Mouse (Mus musculus): ENCODE results near the gene Kctd21. TPM values are rescaled to one million over a fixed set of nuclear protein-coding genes. Genes with fewer than 3 reads are reported as not detected.

Kctd21 gene
- polyA plus RNA-seq, 1 experiment from 2014 or later = 6.4 TPM

- H3K27me3 ChIP-seq (replicated peaks) = no peaks in the 10 kb centered on the region
- no peak overlapping the region for H3K4me3 ChIP-seq (replicated peaks)
- H3K27ac ChIP-seq (replicated peaks) = no peak overlapping the region
- H3K4me1 ChIP-seq = no peaks in the 10 kb centered on the region
- WGBS = 93% methylated on average over 2 of the region's 2 CpGs
- no peaks in the 10 kb centered on the region for H3K9me3 ChIP-seq (replicated peaks)
- no peak overlapping the region for H3K9ac ChIP-seq (replicated peaks)
- H3K4me2 ChIP-seq = no peak overlapping the region
- ATAC-seq (ENCODE audit: low FRiP score) = no peak
- H3K36me3 ChIP-seq = peaks cover 88% of the 10 kb centered on the region
Observed at GRCm38 (mm10) chr7:97306813-97307212, 25.3 kb upstream of the Kctd21 start.

- H3K27ac ChIP-seq (replicated peaks) = no peak overlapping the region
- H3K27me3 ChIP-seq (replicated peaks) = no peaks in the 10 kb centered on the region
- ATAC-seq (ENCODE audit: low FRiP score) = no peak
- H3K9me3 ChIP-seq (replicated peaks) = no peaks in the 10 kb centered on the region
- no peak overlapping the region for H3K4me3 ChIP-seq (replicated peaks)
- no peaks in the 10 kb centered on the region for H3K4me1 ChIP-seq
- H3K4me2 ChIP-seq = no peak overlapping the region
- peaks cover 88% of the 10 kb centered on the region for H3K36me3 ChIP-seq
- WGBS = 86% methylated on average over 1 of the region's 1 CpGs
- no peak overlapping the region for H3K9ac ChIP-seq (replicated peaks)
Observed at GRCm38 (mm10) chr7:97307546-97307945, 24.6 kb upstream of the Kctd21 start.

GRCm38 (mm10) chr7:97309461-97310340 is 22.4 kb upstream of the Kctd21 start:
- peaks cover 88% of the 10 kb centered on the region for H3K36me3 ChIP-seq
- 84% methylated on average over 4 of the region's 4 CpGs for WGBS
- no peak for ATAC-seq (ENCODE audit: low FRiP score)
- no peak overlapping the region for H3K9ac ChIP-seq (replicated peaks)
- no peaks in the 10 kb centered on the region for H3K4me1 ChIP-seq
- H3K27ac ChIP-seq (replicated peaks) = no peak overlapping the region
- no peak overlapping the region for H3K4me2 ChIP-seq
- no peaks in the 10 kb centered on the region for H3K9me3 ChIP-seq (replicated peaks)
- no peaks in the 10 kb centered on the region for H3K27me3 ChIP-seq (replicated peaks)
- no peak overlapping the region for H3K4me3 ChIP-seq (replicated peaks)

- no peak for ATAC-seq (ENCODE audit: low FRiP score)
- no peaks in the 10 kb centered on the region for H3K9me3 ChIP-seq (replicated peaks)
- H3K4me2 ChIP-seq = no peak overlapping the region
- H3K36me3 ChIP-seq = peaks cover 88% of the 10 kb centered on the region
- no peak overlapping the region for H3K9ac ChIP-seq (replicated peaks)
- no peaks in the 10 kb centered on the region for H3K4me1 ChIP-seq
- no peak overlapping the region for H3K27ac ChIP-seq (replicated peaks)
- 92% methylated on average over 3 of the region's 3 CpGs for WGBS
- H3K27me3 ChIP-seq (replicated peaks) = no peaks in the 10 kb centered on the region
- H3K4me3 ChIP-seq (replicated peaks) = no peak overlapping the region
Observed at GRCm38 (mm10) chr7:97310341-97310635, 21.8 kb upstream of the Kctd21 start.

- H3K36me3 ChIP-seq = peaks cover 84% of the 10 kb centered on the region
- ATAC-seq (ENCODE audit: low FRiP score) = no peak
- no peak overlapping the region for H3K4me3 ChIP-seq (replicated peaks)
- H3K4me1 ChIP-seq = no peaks in the 10 kb centered on the region
- no peak overlapping the region for H3K9ac ChIP-seq (replicated peaks)
- no peaks in the 10 kb centered on the region for H3K9me3 ChIP-seq (replicated peaks)
- H3K27me3 ChIP-seq (replicated peaks) = no peaks in the 10 kb centered on the region
- H3K4me2 ChIP-seq = no peak overlapping the region
- 95% methylated on average over 14 of the region's 14 CpGs for WGBS
- H3K27ac ChIP-seq (replicated peaks) = no peak overlapping the region
Observed at GRCm38 (mm10) chr7:97311620-97312019, 20.5 kb upstream of the Kctd21 start.

GRCm38 (mm10) chr7:97312196-97312595 is 19.9 kb upstream of the Kctd21 start:
- Histone ChIP-seq H3K27me3 (replicated peaks) (no peaks in the 10 kb centered on the region), H3K4me2 (no peak overlapping the region), H3K27ac (replicated peaks) (no peak overlapping the region), H3K9me3 (replicated peaks) (no peaks in the 10 kb centered on the region), H3K4me1 (no peaks in the 10 kb centered on the region), H3K4me3 (replicated peaks) (no peak overlapping the region), H3K9ac (replicated peaks) (no peak overlapping the region), H3K36me3 (peaks cover 79% of the 10 kb centered on the region)
- no peak for ATAC-seq (ENCODE audit: low FRiP score)
- 93% methylated on average over 17 of the region's 17 CpGs for WGBS

GRCm38 (mm10) chr7:97312856-97313255 is 19.3 kb upstream of the Kctd21 start:
- no peaks in the 10 kb centered on the region for H3K9me3 ChIP-seq (replicated peaks)
- no peaks in the 10 kb centered on the region for H3K27me3 ChIP-seq (replicated peaks)
- H3K4me2 ChIP-seq = no peak overlapping the region
- H3K4me3 ChIP-seq (replicated peaks) = no peak overlapping the region
- H3K9ac ChIP-seq (replicated peaks) = no peak overlapping the region
- no peaks in the 10 kb centered on the region for H3K4me1 ChIP-seq
- H3K27ac ChIP-seq (replicated peaks) = no peak overlapping the region
- ATAC-seq (ENCODE audit: low FRiP score) = no peak
- peaks cover 73% of the 10 kb centered on the region for H3K36me3 ChIP-seq
- 93% methylated on average over 6 of the region's 6 CpGs for WGBS

- WGBS = 83% methylated on average over 7 of the region's 7 CpGs
Observed at GRCm38 (mm10) chr7:97313364-97313995, 18.6 kb upstream of the Kctd21 start.

GRCm38 (mm10) chr7:97314646-97315045 is 17.5 kb upstream of the Kctd21 start:
- Histone ChIP-seq H3K36me3 (peaks cover 65% of the 10 kb centered on the region), H3K9me3 (replicated peaks) (no peaks in the 10 kb centered on the region), H3K4me2 (no peak overlapping the region), H3K27ac (replicated peaks) (no peak overlapping the region), H3K4me3 (replicated peaks) (no peak overlapping the region), H3K9ac (replicated peaks) (no peak overlapping the region), H3K4me1 (no peaks in the 10 kb centered on the region), H3K27me3 (replicated peaks) (no peaks in the 10 kb centered on the region)
- WGBS = 91% methylated on average over 5 of the region's 5 CpGs
- no peak for ATAC-seq (ENCODE audit: low FRiP score)

More at GRCm38 (mm10) chr7:97313364-97313995, 18.6 kb upstream of the Kctd21 start:
- Histone ChIP-seq H3K36me3 (peaks cover 68% of the 10 kb centered on the region), H3K4me3 (replicated peaks) (no peak overlapping the region), H3K4me1 (no peaks in the 10 kb centered on the region), H3K4me2 (no peak overlapping the region), H3K9me3 (replicated peaks) (no peaks in the 10 kb centered on the region), H3K27ac (replicated peaks) (no peak overlapping the region), H3K9ac (replicated peaks) (no peak overlapping the region), H3K27me3 (replicated peaks) (no peaks in the 10 kb centered on the region)
- ATAC-seq (ENCODE audit: low FRiP score) = no peak

- Histone ChIP-seq H3K4me1 (no peaks in the 10 kb centered on the region), H3K36me3 (peaks cover 60% of the 10 kb centered on the region), H3K9ac (replicated peaks) (no peak overlapping the region), H3K9me3 (replicated peaks) (no peaks in the 10 kb centered on the region), H3K4me3 (replicated peaks) (no peak overlapping the region), H3K27me3 (replicated peaks) (no peaks in the 10 kb centered on the region), H3K27ac (replicated peaks) (no peak overlapping the region), H3K4me2 (no peak overlapping the region)
- 91% methylated on average over 6 of the region's 6 CpGs for WGBS
- no peak for ATAC-seq (ENCODE audit: low FRiP score)
Observed at GRCm38 (mm10) chr7:97315656-97316055, 16.5 kb upstream of the Kctd21 start.

GRCm38 (mm10) chr7:97317706-97318105 is 14.4 kb upstream of the Kctd21 start:
- H3K9ac ChIP-seq (replicated peaks) = no peak overlapping the region
- H3K27me3 ChIP-seq (replicated peaks) = no peaks in the 10 kb centered on the region
- H3K36me3 ChIP-seq = peaks cover 47% of the 10 kb centered on the region
- no peak overlapping the region for H3K4me3 ChIP-seq (replicated peaks)
- no peak overlapping the region for H3K4me2 ChIP-seq
- H3K27ac ChIP-seq (replicated peaks) = no peak overlapping the region
- no peaks in the 10 kb centered on the region for H3K9me3 ChIP-seq (replicated peaks)
- 93% methylated on average over 3 of the region's 3 CpGs for WGBS
- ATAC-seq (ENCODE audit: low FRiP score) = no peak
- no peaks in the 10 kb centered on the region for H3K4me1 ChIP-seq

GRCm38 (mm10) chr7:97324342-97324741 is 7.8 kb upstream of the Kctd21 start:
- no peak overlapping the region for H3K9ac ChIP-seq (replicated peaks)
- H3K36me3 ChIP-seq = peaks cover 15% of the 10 kb centered on the region
- ATAC-seq (ENCODE audit: low FRiP score) = no peak
- no peak overlapping the region for H3K4me3 ChIP-seq (replicated peaks)
- 92% methylated on average over 8 of the region's 8 CpGs for WGBS
- no peaks in the 10 kb centered on the region for H3K9me3 ChIP-seq (replicated peaks)
- H3K4me2 ChIP-seq = no peak overlapping the region
- peaks cover 38% of the 10 kb centered on the region for H3K27me3 ChIP-seq (replicated peaks)
- H3K27ac ChIP-seq (replicated peaks) = no peak overlapping the region
- H3K4me1 ChIP-seq = peaks cover 11% of the 10 kb centered on the region; the same call in 1 of the 2 replicates

Measured in neural tube, embryonic 15.5 days (tissue).